Mouse (Mus musculus) testis, adult 2 months (tissue): ENCODE measurements around the gene Rgcc. TPM values are rescaled to one million over a fixed set of nuclear protein-coding genes. Genes with fewer than 3 reads are reported as not detected.

Source experiments
- H3K27ac ChIP-seq: fragments of 200-500 bp; 2 replicates; pipeline ENCODE4 v1.5.1; 2012; ENCODE audit warnings: low read depth, low read length; ENCODE audit not compliant: control insufficient read depth, insufficient read depth
- H3K27me3 ChIP-seq: fragments of 200-500 bp; 2 replicates; pipeline ENCODE4 v1.6.1; 2012; ENCODE audit warnings: mild to moderate bottlenecking, low read length, moderate library complexity; ENCODE audit not compliant: control insufficient read depth, insufficient read depth
- H3K36me3 ChIP-seq: fragments of 200-500 bp; 2 replicates; pipeline ENCODE4 v1.6.1; 2012; ENCODE audit warnings: mild to moderate bottlenecking, low read length; ENCODE audit not compliant: control insufficient read depth, insufficient read depth
- H3K4me1 ChIP-seq: fragments of 200-500 bp; 2 replicates; pipeline ENCODE4 v1.6.1; 2012; ENCODE audit warnings: low read length; ENCODE audit not compliant: control insufficient read depth, insufficient read depth
- H3K4me3 ChIP-seq: fragments of 200-500 bp; 2 replicates; pipeline ENCODE4 v1.5.1; 2012; ENCODE audit warnings: low read depth, mild to moderate bottlenecking, low read length, moderate library complexity, mixed read lengths; ENCODE audit not compliant: control insufficient read depth
- CTCF ChIP-seq: fragments of 200-500 bp; IDR thresholded peaks from 2 replicates; pipeline ENCODE4 v1.5.1; 2012; ENCODE audit warnings: low read depth, mild to moderate bottlenecking, inconsistent platforms, low read length, moderate library complexity; ENCODE audit not compliant: control insufficient read depth, insufficient read depth, insufficient replicate concordance
- POLR2A ChIP-seq: fragments of 200-500 bp; IDR thresholded peaks from 2 replicates; pipeline ENCODE4 v1.6.1; 2012; ENCODE audit warnings: low read depth, mild to moderate bottlenecking, inconsistent platforms, low read length, moderate library complexity; ENCODE audit not compliant: control insufficient read depth
- polyA plus RNA-seq: library from polyadenylated mRNA; depleted of rRNA; stranded (reverse); fragments of >200 nt; gene quantifications from 2 replicates; pipeline ENCODE4 v1.2.3, GENCODE M21; 2012; rRNA removed

Gene Rgcc
- 24.0 and 26.5 TPM in 2 replicates for polyA plus RNA-seq

- Histone ChIP-seq H3K4me1 (peaks cover 18% of the 10 kb centered on the region), H3K36me3 (no peaks in the 10 kb centered on the region), H3K27ac (peak within 1 kb of the TSS; percentile 47), H3K4me3 (peak within 1 kb of the TSS; percentile 92), H3K27me3 (peaks cover 4% of the 10 kb centered on the region; the same call in 1 of the 2 replicates)
- no peak; the same call in 1 of the 2 replicates for TF ChIP-seq POLR2A
- peak; percentile 76 for TF ChIP-seq CTCF
Observed at GRCm38 (mm10) chr14:79301466-79301875, at the start of gene Rgcc. TSS of gene Rgcc (minus strand) at chr14:79301645.

GRCm38 (mm10) chr14:79346384-79346783, 44.9 kb upstream of the Rgcc start:
- Histone ChIP-seq H3K4me1 (no peaks in the 10 kb centered on the region), H3K36me3 (peaks cover 1% of the 10 kb centered on the region; the same call in 1 of the 2 replicates), H3K27me3 (no peaks in the 10 kb centered on the region), H3K27ac (no peak overlapping the region), H3K4me3 (no peak overlapping the region)
- TF ChIP-seq POLR2A (no peak), CTCF (no peak)

- TF ChIP-seq POLR2A (no peak), CTCF (no peak)
- H3K4me1 ChIP-seq = peaks cover 2% of the 10 kb centered on the region; the same call in 1 of the 2 replicates
- no peak overlapping the region for H3K4me3 ChIP-seq
- H3K27me3 ChIP-seq = no peaks in the 10 kb centered on the region
- H3K27ac ChIP-seq = no peak overlapping the region
- H3K36me3 ChIP-seq = no peaks in the 10 kb centered on the region; the same call in 1 of the 2 replicates
Observed at GRCm38 (mm10) chr14:79335613-79336012, 34.2 kb upstream of the Rgcc start.

GRCm38 (mm10) chr14:79331936-79332335, 30.5 kb upstream of the Rgcc start:
- Histone ChIP-seq H3K27ac (no peak overlapping the region), H3K4me3 (no peak overlapping the region), H3K4me1 (peaks cover 2% of the 10 kb centered on the region; the same call in 1 of the 2 replicates), H3K27me3 (no peaks in the 10 kb centered on the region), H3K36me3 (no peaks in the 10 kb centered on the region; the same call in 1 of the 2 replicates)
- TF ChIP-seq POLR2A (no peak), CTCF (no peak)

DNA sequence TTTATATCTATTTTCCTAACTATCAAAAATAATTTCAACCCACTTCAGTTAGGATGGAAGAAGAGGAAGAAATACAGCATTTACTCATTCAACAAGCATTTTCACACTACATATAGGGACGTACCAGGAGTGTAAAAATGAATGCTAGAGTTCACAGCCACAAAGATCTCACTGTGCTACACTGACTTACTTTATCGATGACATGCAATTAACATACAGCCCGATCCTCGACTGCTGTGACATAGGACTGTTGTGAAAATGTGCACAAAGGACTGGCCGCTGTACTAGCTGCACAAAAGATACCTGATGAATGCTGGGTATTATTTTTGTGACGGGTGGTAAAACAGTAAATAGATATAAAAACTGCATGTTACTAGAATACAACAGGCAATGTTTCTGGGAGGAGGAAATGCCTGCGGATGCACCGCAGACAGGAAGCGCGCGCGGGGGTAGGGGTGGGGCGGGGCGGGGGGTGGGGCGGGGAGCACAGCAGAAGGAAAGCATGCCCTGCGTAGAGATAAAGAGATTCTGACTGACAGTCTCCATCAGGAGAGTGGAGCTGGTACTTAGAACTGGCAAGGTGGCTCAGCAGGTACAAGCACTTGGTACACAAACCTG, 29.6 kb upstream of the Rgcc start:
- Histone ChIP-seq H3K4me1 (peaks cover 2% of the 10 kb centered on the region; the same call in 1 of the 2 replicates), H3K36me3 (no peaks in the 10 kb centered on the region; the same call in 1 of the 2 replicates), H3K27me3 (no peaks in the 10 kb centered on the region), H3K27ac (no peak overlapping the region), H3K4me3 (no peak overlapping the region)
- TF ChIP-seq POLR2A (no peak), CTCF (no peak)

- no peak for TF ChIP-seq POLR2A
- TF ChIP-seq CTCF = no peak
- Histone ChIP-seq H3K27me3 (no peaks in the 10 kb centered on the region), H3K36me3 (no peaks in the 10 kb centered on the region), H3K4me1 (peaks cover 2% of the 10 kb centered on the region; the same call in 1 of the 2 replicates), H3K4me3 (no peak overlapping the region), H3K27ac (no peak overlapping the region)
Observed at GRCm38 (mm10) chr14:79327033-79327432, 25.6 kb upstream of the Rgcc start.

DNA sequence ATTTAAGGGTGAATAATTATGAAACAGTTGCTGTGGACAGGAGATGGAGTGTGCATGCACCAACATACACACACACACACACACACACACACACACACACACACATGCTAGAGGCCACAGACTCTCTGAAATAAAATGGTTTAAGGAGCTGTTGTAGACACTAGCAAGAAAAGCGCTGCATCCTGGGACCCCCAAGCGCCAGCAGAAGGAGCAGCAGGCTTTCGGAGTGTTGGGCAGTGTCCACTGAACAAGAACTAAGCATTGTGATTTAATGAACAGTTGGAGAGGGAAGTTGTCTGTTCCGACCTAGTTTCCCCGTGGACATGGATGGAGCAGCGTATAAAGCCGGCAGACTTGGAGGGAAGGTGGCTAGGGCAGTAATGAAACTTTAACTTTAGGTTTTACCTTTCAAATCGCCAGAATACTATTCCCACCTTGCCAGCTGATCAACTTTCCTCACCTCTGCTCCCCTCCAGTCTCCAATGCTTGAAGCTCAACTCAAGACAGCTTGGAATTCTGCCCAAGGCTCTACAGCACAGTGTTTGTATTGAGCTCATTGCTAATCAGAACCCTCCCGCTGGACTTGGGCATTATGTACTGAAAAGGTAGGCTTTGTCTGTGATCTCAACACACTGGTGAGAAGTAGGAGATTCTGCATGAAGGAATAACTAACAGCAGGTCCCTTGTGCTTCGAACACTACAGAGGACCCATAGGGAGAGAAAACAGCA, 22.8 kb upstream of the Rgcc start:
- no peaks in the 10 kb centered on the region for H3K4me1 ChIP-seq
- H3K27me3 ChIP-seq = no peaks in the 10 kb centered on the region
- no peak for TF ChIP-seq POLR2A
- TF ChIP-seq CTCF = no peak

More for the DNA sequence above, 22.8 kb upstream of the Rgcc start:
- H3K36me3 ChIP-seq = no peaks in the 10 kb centered on the region
- no peak overlapping the region for H3K27ac ChIP-seq
- no peak overlapping the region for H3K4me3 ChIP-seq
